Mouse (Mus musculus) liver, embryonic 11.5 days (tissue): ENCODE measurements at regions not wholly inside any gene's neighbourhood (a gene's known extent, or its start where the extent isn't known, plus 50 kb on each side); places are given as distances from the start of the nearest gene placed in this dataset.

Experiments used
- ATAC-seq: fragments of 200-750 bp; cut with Nextera tagmentation; replicated peaks from 2 replicates; pipeline ENCODE4 v1.8.0; 2017; ENCODE audit warnings: moderate number of reproducible peaks, mild to moderate bottlenecking, moderate TSS enrichment, moderate library complexity; ENCODE audit not compliant: low FRiP score
- DNase-seq: peaks from one replicate; pipeline ENCODE4 v3.0.0-alpha.2; 2017; ENCODE audit warnings: low spot score
- H3K27ac ChIP-seq: fragments of 300-500 bp; sonication (generic); 2 replicates; pipeline ENCODE4 v1.5.1; 2014; ENCODE audit warnings: mild to moderate bottlenecking, low read depth, low read length, control low read depth
- H3K27me3 ChIP-seq: fragments of 300-500 bp; sonication (generic); replicated peaks from 2 replicates; pipeline ENCODE4 v1.6.1; 2014; ENCODE audit warnings: low read length, mixed read lengths; ENCODE audit not compliant: control insufficient read depth, insufficient read depth
- H3K36me3 ChIP-seq: fragments of 300-500 bp; sonication (generic); 2 replicates; pipeline ENCODE4 v1.6.1; 2014; ENCODE audit warnings: mild to moderate bottlenecking, low read length, moderate library complexity, mixed read lengths; ENCODE audit not compliant: control insufficient read depth, insufficient read depth
- H3K4me1 ChIP-seq: fragments of 300-500 bp; sonication (generic); replicated peaks from 2 replicates; pipeline ENCODE4 v1.6.1; 2014; ENCODE audit warnings: low read length, mixed read lengths; ENCODE audit not compliant: control insufficient read depth, insufficient read depth
- H3K4me2 ChIP-seq: fragments of 300-500 bp; sonication (generic); 2 replicates; pipeline ENCODE4 v1.6.1; 2014; ENCODE audit warnings: mild to moderate bottlenecking, control low read depth, moderate library complexity
- H3K4me3 ChIP-seq: fragments of 300-500 bp; sonication (generic); 2 replicates; pipeline ENCODE4 v1.5.1; 2014; ENCODE audit warnings: low read depth, low read length, control low read depth
- H3K9ac ChIP-seq: fragments of 300-500 bp; sonication (generic); 2 replicates; pipeline ENCODE4 v1.6.1; 2014; ENCODE audit warnings: low read depth, low read length, control low read depth
- H3K9me3 ChIP-seq: fragments of 300-500 bp; sonication (generic); 2 replicates; pipeline ENCODE4 v1.6.1; 2016; ENCODE audit warnings: low read length, inconsistent platforms, mixed read lengths; ENCODE audit not compliant: control insufficient read depth
- WGBS: fragments of 180-500 bp; shearing (Covaris S2); extraction: QIAGEN DNeasy Blood & Tissue Kit; methylation state at CpG from one replicate; pipeline ENCODE4 v1.1.7; 2014; 5-methylcytosine and 5-hydroxymethylcytosine counted together

DNA sequence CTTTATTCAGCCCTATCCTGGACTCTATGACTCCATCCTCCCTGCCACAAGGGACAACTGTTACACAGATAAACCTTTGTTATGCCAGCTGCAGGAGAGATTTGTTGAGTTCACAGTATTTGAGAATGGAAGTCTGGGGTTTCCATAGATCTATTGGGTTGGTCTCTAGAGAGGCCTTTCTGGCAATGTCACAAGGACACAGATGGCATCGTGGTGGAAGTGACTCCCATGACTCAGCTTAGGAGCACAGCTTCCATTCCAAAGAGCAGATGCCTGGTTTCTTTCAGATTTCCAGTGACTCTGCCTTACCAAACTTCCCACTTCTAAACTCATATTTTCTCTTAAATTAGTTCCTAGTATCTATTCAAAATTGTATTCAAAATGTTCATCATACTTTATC, 467.6 kb downstream of the Gm826 start:
- no peak for ATAC-seq
- Histone ChIP-seq H3K4me1 (no peaks in the 10 kb centered on the region), H3K36me3 (no peaks in the 10 kb centered on the region), H3K27ac (no peak overlapping the region), H3K9me3 (no peaks in the 10 kb centered on the region), H3K4me2 (no peak overlapping the region), H3K9ac (no peak overlapping the region), H3K27me3 (no peaks in the 10 kb centered on the region), H3K4me3 (no peak overlapping the region)
- WGBS, result 68% methylated on average over 1 of the region's 1 CpGs
- DNase-seq, result no peak

DNA sequence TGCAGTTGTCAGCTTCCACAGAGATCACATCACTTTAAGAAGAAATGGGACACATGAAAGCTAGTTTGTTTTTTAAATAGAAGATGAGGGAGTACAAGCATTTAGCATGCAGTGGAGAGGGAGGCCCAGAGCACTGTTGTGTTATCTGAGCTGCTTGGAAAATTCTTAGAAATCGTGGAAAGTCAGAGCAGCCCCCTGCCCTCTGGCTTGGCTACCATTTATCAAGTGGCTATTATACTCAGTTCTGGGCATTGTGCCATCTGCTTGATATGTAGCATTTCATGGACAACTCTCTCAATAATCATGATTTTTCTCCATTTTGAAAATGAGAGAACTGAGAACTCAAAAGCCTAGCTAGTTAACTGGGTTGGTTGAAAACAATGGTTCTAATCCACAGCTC, 470.8 kb downstream of the Gm826 start:
- 57% methylated on average over 1 of the region's 1 CpGs for WGBS

DNA sequence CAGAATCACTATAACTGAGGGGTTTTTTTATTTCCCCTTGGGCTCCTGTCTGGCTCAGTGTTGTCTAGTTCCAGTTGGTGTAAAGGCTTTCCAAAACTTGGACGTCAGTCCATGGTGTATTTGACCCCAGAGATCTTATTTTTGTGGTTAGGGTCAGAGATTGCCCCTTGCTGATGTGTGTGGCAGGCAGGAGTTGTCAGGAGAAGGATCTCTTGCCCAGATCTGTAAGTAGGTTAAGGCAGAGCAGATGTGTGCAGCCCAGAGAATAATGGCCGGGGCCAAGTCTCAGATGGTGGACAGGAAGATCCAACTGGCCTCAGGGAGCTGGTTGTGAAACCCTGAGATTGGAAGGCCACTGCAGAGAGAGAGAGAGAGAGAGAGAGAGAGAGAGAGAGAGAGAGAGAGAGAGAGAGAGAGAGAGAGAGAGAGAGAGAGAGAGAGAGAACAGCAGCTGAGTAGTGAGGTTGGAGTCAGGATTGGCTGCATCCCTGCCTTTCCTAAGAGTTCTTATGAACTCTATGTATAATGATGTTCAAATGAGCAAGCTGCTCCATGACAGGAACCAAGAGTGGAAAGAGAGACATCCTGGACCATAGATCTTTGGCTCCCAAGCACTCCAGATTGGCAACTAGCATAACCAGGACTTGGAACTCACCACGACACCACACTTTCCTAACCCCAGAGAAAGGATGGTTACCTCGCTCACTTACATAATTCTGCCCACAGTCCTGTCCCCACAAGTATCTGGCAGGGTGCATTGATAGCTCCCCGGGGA, 479.9 kb downstream of the Gm826 start:
- no peak overlapping the region for H3K4me2 ChIP-seq
- no peaks in the 10 kb centered on the region for H3K36me3 ChIP-seq
- H3K9ac ChIP-seq, result no peak overlapping the region
- H3K4me3 ChIP-seq, result no peak overlapping the region
- ATAC-seq (no peak), DNase-seq (no peak)
- WGBS, result 76% methylated on average over 5 of the region's 5 CpGs
- H3K4me1 ChIP-seq, result no peaks in the 10 kb centered on the region
- H3K9me3 ChIP-seq, result no peaks in the 10 kb centered on the region
- no peaks in the 10 kb centered on the region for H3K27me3 ChIP-seq
- H3K27ac ChIP-seq, result no peak overlapping the region

More for the DNA sequence above, 470.8 kb downstream of the Gm826 start:
- Histone ChIP-seq H3K36me3 (no peaks in the 10 kb centered on the region), H3K9ac (no peak overlapping the region), H3K27me3 (no peaks in the 10 kb centered on the region), H3K27ac (no peak overlapping the region), H3K9me3 (no peaks in the 10 kb centered on the region), H3K4me1 (no peaks in the 10 kb centered on the region), H3K4me2 (no peak overlapping the region), H3K4me3 (no peak overlapping the region)
- ATAC-seq (no peak), DNase-seq (no peak)

DNA sequence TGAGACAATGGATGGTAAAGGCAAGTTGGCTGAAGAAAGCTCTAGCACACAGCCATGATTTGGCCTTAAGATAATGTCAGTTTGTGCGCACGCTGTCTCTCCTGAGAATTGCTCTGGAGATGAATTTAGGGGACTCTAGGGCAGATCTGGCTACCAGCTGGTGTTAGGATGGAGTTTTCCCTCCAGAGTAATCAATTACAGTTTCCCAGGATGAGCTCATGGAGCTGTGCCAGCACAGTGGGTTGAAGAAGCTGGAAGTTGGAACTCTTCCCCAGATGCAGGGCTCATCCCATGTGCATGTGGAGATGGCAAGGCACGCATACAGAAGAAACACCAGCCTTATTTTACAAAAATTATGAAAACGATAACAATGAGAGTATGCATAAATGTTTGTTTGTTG, 481.0 kb downstream of the Gm826 start:
- DNase-seq (no peak), ATAC-seq (no peak)
- no peaks in the 10 kb centered on the region for H3K27me3 ChIP-seq
- no peak overlapping the region for H3K9ac ChIP-seq
- 82% methylated on average over 4 of the region's 4 CpGs for WGBS
- no peak overlapping the region for H3K4me3 ChIP-seq
- H3K9me3 ChIP-seq, result no peaks in the 10 kb centered on the region
- no peak overlapping the region for H3K27ac ChIP-seq
- H3K4me1 ChIP-seq, result no peaks in the 10 kb centered on the region
- no peak overlapping the region for H3K4me2 ChIP-seq
- H3K36me3 ChIP-seq, result no peaks in the 10 kb centered on the region

DNA sequence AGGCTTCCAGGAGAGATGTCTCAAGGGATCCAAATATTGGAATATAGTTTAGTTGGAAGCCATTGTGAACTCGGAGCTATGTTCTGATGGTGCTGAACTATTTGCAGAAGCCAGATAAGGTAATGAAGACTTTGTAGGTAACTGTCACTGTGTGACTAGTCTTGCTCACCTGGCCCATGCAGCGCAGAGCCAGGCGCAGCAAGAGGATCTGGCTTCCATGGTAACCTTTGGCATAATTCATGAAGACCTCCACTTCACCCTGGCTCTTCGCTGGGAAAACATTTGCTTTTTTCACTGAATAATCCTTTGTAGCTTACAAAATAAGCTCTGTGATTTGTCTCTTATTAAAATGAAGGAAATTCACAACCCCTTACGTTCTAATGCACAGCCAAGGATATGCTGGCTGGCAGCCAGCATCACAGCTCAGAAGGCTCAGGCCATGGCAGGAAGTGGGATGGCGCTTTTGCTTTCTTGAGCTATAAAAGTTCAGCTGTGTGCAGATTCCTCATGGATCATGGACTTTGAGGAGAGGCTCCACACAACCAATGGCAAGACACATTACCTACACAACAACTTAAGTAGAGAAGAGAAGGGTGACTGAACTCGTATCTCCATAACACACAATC, 501.4 kb downstream of the Gm826 start:
- H3K27ac ChIP-seq, result no peak overlapping the region
- no peaks in the 10 kb centered on the region for H3K27me3 ChIP-seq
- DNase-seq, result no peak
- no peak for ATAC-seq
- no peaks in the 10 kb centered on the region for H3K4me1 ChIP-seq
- H3K9me3 ChIP-seq, result no peaks in the 10 kb centered on the region
- no peak overlapping the region for H3K4me3 ChIP-seq
- 76% methylated on average over 7 of the region's 7 CpGs for WGBS
- no peaks in the 10 kb centered on the region for H3K36me3 ChIP-seq
- H3K9ac ChIP-seq, result no peak overlapping the region
- H3K4me2 ChIP-seq, result no peak overlapping the region

DNA sequence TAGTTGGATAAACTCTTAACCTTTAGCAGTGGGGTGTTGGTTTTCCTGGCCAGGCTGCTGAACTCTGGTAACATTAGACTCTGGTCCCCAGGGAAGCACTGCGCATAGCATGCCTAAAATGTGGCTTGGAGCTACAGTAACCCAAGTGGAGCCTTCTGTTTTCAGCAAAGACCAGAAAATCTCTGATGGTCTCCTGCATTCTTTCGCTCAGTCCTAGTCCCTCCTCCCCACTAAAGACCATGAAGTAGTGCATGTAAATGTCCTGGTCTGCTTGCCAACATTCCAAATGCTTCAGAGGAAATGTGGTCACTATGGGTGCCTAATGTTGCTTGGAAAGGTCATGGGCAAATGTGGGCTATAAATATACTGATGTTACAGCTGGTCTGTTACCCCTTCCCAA, 507.5 kb downstream of the Gm826 start:
- no peak for DNase-seq
- 87% methylated on average over 2 of the region's 2 CpGs for WGBS
- H3K27me3 ChIP-seq, result no peaks in the 10 kb centered on the region
- H3K36me3 ChIP-seq, result no peaks in the 10 kb centered on the region
- no peak overlapping the region for H3K4me2 ChIP-seq
- ATAC-seq, result no peak
- no peaks in the 10 kb centered on the region for H3K9me3 ChIP-seq
- no peak overlapping the region for H3K9ac ChIP-seq
- H3K4me3 ChIP-seq, result no peak overlapping the region
- H3K27ac ChIP-seq, result no peak overlapping the region
- no peaks in the 10 kb centered on the region for H3K4me1 ChIP-seq

DNA sequence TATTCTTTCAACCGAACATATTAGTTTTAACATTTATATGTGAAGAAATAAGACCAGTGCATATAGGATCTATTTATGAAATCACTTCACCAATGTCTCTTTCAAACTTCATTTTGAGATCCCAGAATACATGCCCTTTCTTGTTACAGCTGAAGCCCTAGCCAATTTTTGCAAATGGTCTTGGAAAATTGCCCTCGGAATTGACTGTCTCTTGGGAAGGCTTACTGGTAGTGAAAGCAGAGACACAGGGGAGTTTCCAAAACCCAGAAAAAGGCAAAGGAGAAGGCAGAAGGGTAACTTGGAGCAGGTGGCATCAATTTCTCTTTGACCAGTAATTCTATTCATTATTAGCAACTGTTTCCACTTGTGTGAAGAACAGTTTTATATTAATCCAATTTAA, 515.4 kb downstream of the Gm826 start:
- Histone ChIP-seq H3K9me3 (no peaks in the 10 kb centered on the region), H3K4me1 (no peaks in the 10 kb centered on the region), H3K27me3 (no peaks in the 10 kb centered on the region), H3K36me3 (no peaks in the 10 kb centered on the region), H3K4me2 (no peak overlapping the region), H3K27ac (no peak overlapping the region), H3K9ac (no peak overlapping the region), H3K4me3 (no peak overlapping the region)
- no peak for DNase-seq
- ATAC-seq, result no peak
- 81% methylated on average over 2 of the region's 2 CpGs for WGBS

DNA sequence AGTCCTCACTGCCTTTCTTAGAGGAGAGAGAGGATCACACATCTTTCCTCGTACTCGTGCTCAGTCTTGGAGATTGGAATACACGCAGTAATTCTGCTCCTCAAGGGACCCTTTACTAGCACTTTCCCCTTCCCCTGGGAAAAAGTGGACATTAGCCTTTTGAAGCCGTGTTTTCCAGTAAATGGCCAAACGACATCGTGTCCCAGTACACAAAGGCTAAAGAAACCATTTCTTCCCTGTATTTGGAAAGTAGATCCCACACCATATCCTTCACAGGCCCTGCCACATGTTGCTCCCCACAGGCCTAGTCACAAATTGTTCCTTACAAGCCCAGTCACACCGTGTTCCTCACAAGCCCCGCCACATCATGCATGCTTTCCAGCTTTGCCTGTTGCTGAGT, 517.6 kb downstream of the Gm826 start:
- 85% methylated on average over 8 of the region's 8 CpGs for WGBS
- H3K4me3 ChIP-seq, result no peak overlapping the region
- no peak overlapping the region for H3K4me2 ChIP-seq
- ATAC-seq, result no peak
- no peak for DNase-seq
- no peaks in the 10 kb centered on the region for H3K36me3 ChIP-seq
- no peak overlapping the region for H3K9ac ChIP-seq
- H3K27me3 ChIP-seq, result no peaks in the 10 kb centered on the region
- H3K9me3 ChIP-seq, result no peaks in the 10 kb centered on the region
- H3K4me1 ChIP-seq, result no peaks in the 10 kb centered on the region
- no peak overlapping the region for H3K27ac ChIP-seq
